Mouse (Mus musculus): ENCODE data around the gene 1700022I11Rik.

DNA sequence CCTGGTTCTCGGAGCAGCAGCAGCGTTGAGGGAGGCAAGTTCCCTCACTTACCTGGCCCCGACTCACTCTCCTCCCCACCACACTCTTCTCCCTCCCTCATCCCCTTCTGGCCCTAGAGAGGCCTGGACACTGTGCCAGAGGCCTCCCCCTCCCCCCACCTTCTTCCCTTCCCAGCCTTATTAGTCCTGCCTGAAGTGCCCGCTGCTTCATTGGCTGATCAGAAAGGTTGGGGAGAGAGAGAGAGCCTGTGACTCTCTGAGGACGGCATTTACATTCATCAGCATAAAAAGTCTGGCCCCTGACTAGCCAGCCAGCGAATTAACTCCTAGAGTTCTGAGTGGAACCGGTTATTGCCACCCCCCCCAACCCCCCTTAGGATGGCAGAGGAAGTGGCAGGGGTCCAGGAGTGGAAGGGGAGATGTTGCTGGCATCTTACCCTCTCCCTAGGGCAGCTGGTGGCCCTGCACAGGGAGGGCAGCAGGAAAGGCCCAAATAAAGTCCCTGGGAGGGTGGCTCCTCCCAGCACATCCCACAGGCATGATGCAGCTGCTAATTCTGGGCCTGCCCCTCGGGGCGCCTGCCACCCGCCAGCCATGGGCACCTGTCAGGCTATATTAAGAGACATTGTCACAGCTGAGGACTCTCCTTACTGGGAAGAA lies 15.8 kb upstream of the 1700022I11Rik start:
- TF ChIP-seq CTCF (IDR thresholded peaks at IDR 0.05; ENCODE audit: control insufficient read depth, insufficient read depth, insufficient read length) (no peak), CEBPB (IDR thresholded peaks at IDR 0.05; ENCODE audit: low read depth) (no peak), MAX (IDR thresholded peaks at IDR 0.05) (no peak), MYOD1 (IDR thresholded peaks at IDR 0.05; ENCODE audit: control insufficient read depth, insufficient read length, low read depth) (peak; percentile 86), USF1 (IDR thresholded peaks at IDR 0.05; ENCODE audit: low read depth) (no peak)
